Mouse (Mus musculus) lung, adult 2 months (tissue): ENCODE measurements at regions not wholly inside any gene's neighbourhood (a gene's known extent, or its start where the extent isn't known, plus 50 kb on each side); places are given as distances from the start of the nearest gene placed in this dataset.

Experiments used
- DNase-seq: peaks from one replicate; pipeline ENCODE4 v3.0.0; 2022
- H3K4me1 ChIP-seq: fragments of 200-500 bp; 2 replicates; pipeline ENCODE4 v1.6.1; 2011; ENCODE audit warnings: low read length; ENCODE audit not compliant: control insufficient read depth, insufficient read depth
- H3K4me3 ChIP-seq: fragments of 200-500 bp; replicated peaks from 2 replicates; pipeline ENCODE3; 2011; ENCODE audit warnings: low read depth, mild to moderate bottlenecking, control low read depth, low read length; ENCODE audit errors: extremely low read depth
- CTCF ChIP-seq: fragments of 200-500 bp; IDR thresholded peaks from 2 replicates; pipeline ENCODE4 v1.5.1; 2011; ENCODE audit warnings: mild to moderate bottlenecking, low read length, control low read depth; ENCODE audit not compliant: insufficient read depth
- POLR2A ChIP-seq: fragments of 200-500 bp; IDR thresholded peaks from 2 replicates; pipeline ENCODE4 v1.6.1; 2011; ENCODE audit warnings: low read depth, mild to moderate bottlenecking, control low read depth, low read length, borderline replicate concordance; ENCODE audit errors: extremely low read depth
- WGBS: fragments of 180-500 bp; shearing (Covaris S2); methylation state at CpG from one replicate; pipeline ENCODE4 v1.1.7; 2018; 5-methylcytosine and 5-hydroxymethylcytosine counted together

DNA sequence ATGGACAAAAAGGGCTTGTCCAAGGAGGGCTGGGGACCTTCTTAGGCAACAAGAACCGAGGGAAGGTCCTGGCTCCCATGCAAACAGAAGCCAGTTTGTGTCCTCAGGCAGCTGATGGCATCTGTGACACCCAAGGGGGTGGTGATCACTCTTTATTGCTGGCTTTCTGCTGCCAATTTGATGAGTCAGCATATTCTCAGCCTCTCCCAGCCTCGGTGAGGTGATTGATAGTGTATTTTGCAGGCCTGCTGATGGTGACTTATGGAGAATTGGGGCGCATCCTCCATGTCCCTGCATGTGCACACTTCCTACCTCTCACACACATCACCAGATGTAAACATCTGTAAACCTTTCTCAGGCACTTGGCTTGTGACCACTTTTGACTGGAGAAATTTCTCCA lies 178.3 kb upstream of the Atp6ap2 start:
- DNase-seq, result no peak
- WGBS, result 47% methylated on average over 3 of the region's 3 CpGs
- no peak overlapping the region for H3K4me3 ChIP-seq
- H3K4me1 ChIP-seq, result no peaks in the 10 kb centered on the region
- TF ChIP-seq POLR2A (no peak), CTCF (no peak)

DNA sequence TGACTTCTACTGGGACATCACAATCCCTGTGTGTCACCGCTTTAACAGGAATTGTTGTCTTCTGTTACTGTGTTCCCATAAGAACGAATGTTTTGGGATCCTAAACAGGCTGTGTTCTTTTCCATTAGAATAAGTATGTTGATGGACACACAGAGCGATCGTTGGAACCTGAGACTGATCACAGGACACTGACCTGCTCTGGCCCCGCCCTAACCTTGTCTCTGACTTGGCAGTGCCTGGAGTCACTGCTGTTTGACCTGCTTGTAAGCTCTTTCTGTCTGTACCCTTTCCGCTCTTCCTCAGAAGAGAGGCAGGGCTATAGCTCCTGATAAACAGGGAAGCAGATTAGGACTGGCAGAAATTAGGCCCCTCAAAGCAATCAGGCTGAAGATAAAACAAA lies 162.0 kb upstream of the Atp6ap2 start:
- H3K4me3 ChIP-seq, result no peak overlapping the region
- TF ChIP-seq POLR2A, result no peak
- TF ChIP-seq CTCF, result no peak
- DNase-seq, result no peak
- no peaks in the 10 kb centered on the region for H3K4me1 ChIP-seq
- 81% methylated on average over 6 of the region's 6 CpGs for WGBS

DNA sequence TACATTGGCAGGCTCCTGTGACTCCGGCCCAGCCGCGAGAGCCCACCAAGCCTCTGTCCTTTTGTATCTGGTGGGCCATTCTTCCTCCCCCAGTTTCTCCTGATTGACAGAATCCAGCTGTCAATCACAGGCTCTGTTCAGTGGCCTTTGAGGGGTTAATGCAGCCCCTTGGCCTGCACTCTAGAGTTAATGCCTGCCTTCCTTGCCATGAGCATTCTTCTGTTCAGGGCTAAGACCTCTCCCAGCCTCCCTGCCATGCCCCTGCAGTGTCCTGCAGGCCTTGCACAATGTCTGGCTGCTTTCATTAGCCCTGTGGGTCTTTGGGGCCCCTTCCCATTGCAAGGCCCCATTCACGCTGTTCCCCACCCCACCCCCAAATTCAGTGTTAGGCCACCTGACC lies 160.9 kb upstream of the Atp6ap2 start:
- TF ChIP-seq CTCF (no peak), POLR2A (no peak)
- DNase-seq, result no peak
- 77% methylated on average over 4 of the region's 4 CpGs for WGBS
- H3K4me3 ChIP-seq, result no peak overlapping the region
- no peaks in the 10 kb centered on the region for H3K4me1 ChIP-seq

DNA sequence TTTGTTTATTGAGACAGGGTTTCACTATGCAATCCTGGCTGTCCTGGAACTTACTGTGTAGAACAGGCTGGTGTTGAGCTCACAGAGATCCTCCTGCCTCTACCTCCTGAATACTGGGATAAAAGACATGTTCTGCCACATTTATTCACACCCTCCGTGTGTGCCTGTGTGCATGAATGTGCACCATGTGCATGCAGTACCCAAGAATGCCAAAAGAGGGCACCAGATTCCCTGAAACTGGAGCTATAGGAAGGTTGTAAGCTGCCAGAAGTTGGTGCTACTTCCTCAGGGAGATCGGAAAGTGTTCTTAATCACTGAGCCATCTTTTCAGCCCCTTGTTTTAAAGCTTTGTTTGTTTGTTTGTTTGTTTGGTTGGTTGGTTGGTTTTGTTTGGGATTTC lies 155.3 kb upstream of the Atp6ap2 start:
- 97% methylated on average over 2 of the region's 2 CpGs for WGBS
- no peak for TF ChIP-seq POLR2A
- TF ChIP-seq CTCF, result no peak
- no peak for DNase-seq
- no peaks in the 10 kb centered on the region for H3K4me1 ChIP-seq
- no peak overlapping the region for H3K4me3 ChIP-seq

DNA sequence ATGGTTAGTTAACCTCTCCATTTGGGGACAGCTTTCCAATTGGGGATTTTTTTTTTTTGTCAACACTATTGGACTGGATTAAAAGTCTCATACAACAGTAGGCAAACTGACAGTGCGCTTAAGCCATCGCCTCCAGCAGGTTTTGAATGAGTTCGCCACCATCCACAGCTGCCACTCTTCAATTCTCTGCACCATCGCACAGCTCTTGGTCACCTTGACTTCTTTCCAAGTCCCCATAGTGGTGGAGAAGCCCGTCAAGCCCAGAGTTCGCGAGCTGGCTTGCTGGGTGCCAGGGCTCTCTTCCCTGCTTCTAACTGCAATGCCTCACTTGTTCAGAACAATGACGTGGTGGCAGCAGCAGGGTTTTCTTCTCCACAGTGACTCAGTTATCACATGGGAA lies 151.9 kb upstream of the Atp6ap2 start:
- 65% methylated on average over 8 of the region's 8 CpGs for WGBS

DNA sequence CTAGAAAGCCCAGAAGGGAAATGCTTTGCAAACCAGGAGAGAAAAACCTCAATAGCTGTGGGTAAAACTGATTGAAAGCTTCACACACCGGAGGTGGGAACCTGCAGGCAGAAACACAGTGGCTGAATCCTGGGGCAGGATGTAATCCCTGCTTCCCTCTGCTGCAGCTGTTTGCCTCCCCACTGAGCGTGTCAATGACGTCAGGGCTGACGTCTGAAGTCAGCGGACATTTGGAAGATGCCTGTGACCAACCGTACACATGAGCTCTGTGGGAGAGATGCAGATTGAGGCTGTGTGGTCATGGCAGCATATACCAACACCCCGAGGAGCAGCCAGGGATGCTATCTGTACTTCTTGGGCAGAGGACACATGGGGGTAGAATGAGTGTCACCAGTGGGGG lies 151.5 kb upstream of the Atp6ap2 start:
- 52% methylated on average over 7 of the region's 7 CpGs for WGBS
- TF ChIP-seq POLR2A (no peak), CTCF (no peak)
- DNase-seq, result no peak

More for the DNA sequence above, 151.9 kb upstream of the Atp6ap2 start:
- Histone ChIP-seq H3K4me3 (no peak overlapping the region), H3K4me1 (no peaks in the 10 kb centered on the region)
- TF ChIP-seq CTCF, result no peak
- TF ChIP-seq POLR2A, result no peak
- DNase-seq, result no peak

DNA sequence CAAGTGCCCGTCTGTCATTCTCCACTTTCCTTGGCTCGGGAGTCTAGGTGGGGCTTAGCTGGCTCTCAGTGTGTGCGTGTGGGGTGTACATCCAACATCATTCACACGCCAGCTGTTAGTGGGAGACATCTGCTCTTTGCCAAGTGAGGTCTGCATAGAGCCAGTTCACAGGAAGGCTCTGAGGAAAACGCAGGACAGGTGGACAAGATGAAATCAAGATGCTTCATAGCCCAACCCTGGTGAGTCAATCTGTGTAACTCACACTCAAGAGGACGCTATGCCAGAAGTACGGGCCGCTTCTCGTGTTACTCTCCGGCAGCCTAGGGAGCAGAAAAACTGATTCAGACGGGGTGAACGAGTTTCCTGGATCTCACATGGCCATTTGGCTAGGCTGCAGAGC lies 148.2 kb upstream of the Atp6ap2 start:
- WGBS, result 70% methylated on average over 12 of the region's 12 CpGs
- no peak for DNase-seq
- H3K4me1 ChIP-seq, result no peaks in the 10 kb centered on the region
- TF ChIP-seq POLR2A, result no peak
- no peak for TF ChIP-seq CTCF
- H3K4me3 ChIP-seq, result no peak overlapping the region

More for the DNA sequence above, 151.5 kb upstream of the Atp6ap2 start:
- no peak overlapping the region for H3K4me3 ChIP-seq
- H3K4me1 ChIP-seq, result no peaks in the 10 kb centered on the region

DNA sequence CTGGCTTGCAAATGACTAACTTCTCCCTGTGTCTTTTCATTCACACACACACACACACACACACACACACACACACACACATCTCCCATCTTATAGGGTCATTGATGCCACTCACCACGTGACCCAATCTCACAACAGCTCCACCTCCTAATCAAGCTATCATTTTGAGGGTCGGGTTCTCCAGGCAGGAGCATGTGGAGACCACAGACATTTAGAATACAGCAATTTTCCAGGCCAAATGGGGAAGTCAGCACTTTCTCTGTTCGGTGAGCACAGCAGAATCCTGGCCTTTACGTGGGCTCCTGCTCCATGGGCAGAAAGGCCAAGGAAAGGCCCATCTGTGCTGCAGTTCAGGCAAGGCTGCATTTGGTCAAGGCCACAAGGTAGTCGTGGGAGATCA lies 143.8 kb upstream of the Atp6ap2 start:
- TF ChIP-seq CTCF (no peak), POLR2A (no peak)
- Histone ChIP-seq H3K4me1 (no peaks in the 10 kb centered on the region), H3K4me3 (no peak overlapping the region)
- no peak for DNase-seq
- WGBS, result 69% methylated on average over 5 of the region's 5 CpGs

DNA sequence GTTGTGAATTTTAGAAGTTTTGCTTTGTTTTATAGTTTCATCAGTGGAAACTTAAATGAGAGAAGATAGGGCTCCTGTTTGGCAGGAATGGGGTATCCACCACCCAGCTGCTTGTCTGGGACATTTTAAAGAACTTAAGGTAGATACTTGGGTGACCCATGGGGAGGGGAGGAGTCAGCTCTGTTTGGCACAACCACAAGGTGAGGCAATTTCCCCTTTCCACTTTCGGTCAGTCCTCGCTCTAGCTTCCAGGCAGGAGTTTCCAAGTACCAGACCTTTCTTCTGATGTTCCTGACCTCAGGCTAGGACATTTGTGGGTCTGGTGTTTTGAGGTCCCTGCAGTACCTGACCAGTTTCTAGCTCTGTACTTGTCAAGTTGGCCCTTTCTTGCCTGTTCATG lies 142.5 kb upstream of the Atp6ap2 start:
- 64% methylated on average over 2 of the region's 2 CpGs for WGBS

DNA sequence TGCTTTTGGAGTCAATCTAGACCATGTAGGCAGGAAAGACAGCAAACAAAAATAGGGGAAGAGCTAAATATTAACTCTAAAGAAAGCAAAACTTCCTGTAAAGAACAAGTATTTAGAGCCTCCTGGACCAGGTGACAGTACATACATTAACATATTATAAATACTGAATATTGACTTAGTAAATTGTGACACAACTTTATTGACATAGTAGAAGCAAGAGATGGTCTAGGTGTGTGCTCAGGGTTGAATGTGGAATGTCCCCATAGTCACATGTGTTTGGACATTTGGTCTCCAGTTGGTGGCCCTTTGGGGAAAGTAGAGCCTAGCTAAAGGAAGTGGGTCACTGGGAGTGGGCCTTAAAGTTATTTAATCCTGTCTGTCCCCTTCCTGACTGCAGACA lies 139.6 kb upstream of the Atp6ap2 start:
- no peak overlapping the region for H3K4me3 ChIP-seq
- no peak for DNase-seq
- TF ChIP-seq CTCF, result no peak
- TF ChIP-seq POLR2A, result no peak
- H3K4me1 ChIP-seq, result no peaks in the 10 kb centered on the region

More for the DNA sequence above, 142.5 kb upstream of the Atp6ap2 start:
- H3K4me1 ChIP-seq, result no peaks in the 10 kb centered on the region
- H3K4me3 ChIP-seq, result no peak overlapping the region
- TF ChIP-seq POLR2A (no peak), CTCF (no peak)
- DNase-seq, result no peak

DNA sequence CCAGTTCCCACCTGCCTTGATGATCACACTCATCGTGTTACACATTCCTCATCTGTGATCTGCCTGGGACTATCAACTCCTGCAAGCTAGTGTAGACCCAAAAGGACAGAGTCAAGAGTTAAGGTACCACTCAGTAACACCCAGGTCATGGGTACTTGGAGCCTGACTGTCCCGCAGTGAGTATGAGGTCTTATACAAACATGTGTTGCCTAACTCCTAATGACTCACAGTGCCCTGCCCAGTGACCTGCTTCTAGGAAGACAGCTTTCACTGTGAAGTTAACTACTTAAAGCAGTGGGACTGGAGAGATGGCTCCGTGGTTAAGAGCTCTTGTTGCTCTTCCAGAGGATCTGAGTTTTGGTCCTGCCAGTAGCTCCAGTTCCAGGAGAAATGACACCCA lies 137.9 kb upstream of the Atp6ap2 start:
- Histone ChIP-seq H3K4me1 (no peaks in the 10 kb centered on the region), H3K4me3 (no peak overlapping the region)
- TF ChIP-seq CTCF (no peak), POLR2A (no peak)
- 72% methylated on average over 3 of the region's 3 CpGs for WGBS
- DNase-seq, result no peak
